Mouse (Mus musculus): ENCODE measurements around the gene Rpl24. TPM values are rescaled to one million over a fixed set of nuclear protein-coding genes. Genes with fewer than 3 reads are reported as not detected.
A peak's percentile ranks its signal among the peaks of the same experiment; 100 is the strongest.

Gene Rpl24
- total RNA-seq (2014; rRNA removed) (576 and 901 TPM in 2 replicates), polyA plus RNA-seq (2015; fragmentation: Nextera tagmentation; extraction: Ambion mirVana) (584 and 740 TPM in 2 replicates)

DNA sequence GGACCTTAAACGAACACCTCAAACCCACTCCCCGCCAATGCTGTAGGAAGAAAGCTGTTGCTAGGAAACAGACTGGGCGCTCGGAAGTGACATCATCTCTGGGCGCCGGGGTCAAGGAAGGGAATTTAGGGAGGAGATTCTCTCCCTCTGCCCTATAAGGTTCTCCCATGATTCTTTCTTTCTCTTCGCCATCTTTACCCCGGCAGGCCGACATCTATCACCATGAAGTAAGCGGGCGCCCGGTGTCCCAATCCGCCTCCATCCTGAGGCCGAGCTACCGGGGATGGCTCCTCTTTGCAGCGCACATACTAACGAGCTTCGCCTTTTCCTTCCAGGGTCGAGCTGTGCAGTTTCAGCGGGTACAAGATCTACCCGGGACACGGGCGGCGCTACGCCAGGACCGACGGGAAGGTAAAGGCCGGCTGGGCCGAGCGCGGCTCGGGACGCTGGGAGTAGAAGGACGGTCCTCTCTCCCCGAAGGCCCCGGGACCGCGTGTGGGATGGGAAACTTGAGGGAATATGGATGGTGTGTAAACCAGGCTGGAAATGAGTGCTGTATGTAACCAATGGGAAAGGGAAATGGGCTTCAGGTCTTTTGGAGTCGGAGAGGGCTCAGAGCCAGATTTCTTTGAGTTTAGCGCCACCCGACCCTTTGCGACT lies at the start of gene Rpl24:
Gene Rpl24 (plus strand): TSS at position 64 of the 660 bp plus-strand sequence.
- WGBS: under 1% methylated on average over 42 of the region's 42 CpGs
- peak within 1 kb of the TSS; percentile 76 for H3K4me3 ChIP-seq (ENCODE audit: low read depth, low read length)
- DNase-seq: peak; percentile 97

DNA sequence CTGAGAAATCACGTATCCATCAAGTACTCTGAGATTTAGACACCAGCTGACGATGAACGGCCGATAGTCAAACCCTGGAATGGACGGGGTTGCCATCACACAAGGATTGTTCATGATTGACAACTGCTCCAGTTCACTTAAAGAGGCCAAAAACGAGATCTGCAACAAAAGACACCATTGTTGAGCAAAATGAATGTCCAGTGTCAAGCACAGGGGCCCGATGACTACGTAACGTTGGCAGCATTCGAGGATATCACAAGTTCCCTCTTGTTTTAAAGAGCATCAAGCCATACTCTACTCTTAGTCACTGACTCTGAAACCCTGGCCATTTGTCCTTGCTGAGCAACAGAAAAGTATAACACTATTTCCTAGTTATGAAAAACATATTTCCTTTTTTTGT lies 44.0 kb upstream of the Rpl24 start:
- 88% methylated on average over 10 of the region's 10 CpGs for WGBS
- Histone ChIP-seq H3K4me1 (ENCODE audit: insufficient read depth) (no peaks in the 10 kb centered on the region), H3K9ac (no peak overlapping the region), H3K4me3 (ENCODE audit: low read depth, low read length) (no peak overlapping the region), H3K27me3 (ENCODE audit: insufficient read depth, low read length) (no peaks in the 10 kb centered on the region), H3K36me3 (ENCODE audit: insufficient read depth) (peaks cover 42% of the 10 kb centered on the region), H3K27ac (ENCODE audit: low read depth, low read length) (no peak overlapping the region), H3K9me3 (ENCODE audit: low read length) (no peaks in the 10 kb centered on the region), H3K4me2 (ENCODE audit: low read depth) (no peak overlapping the region)
- no peak for ATAC-seq
- TF ChIP-seq CTCF (IDR thresholded peaks at IDR 0.05; ENCODE audit: low read depth): no peak
- DNase-seq: no peak

More for the DNA sequence above, at the start of gene Rpl24:
- Histone ChIP-seq H3K27me3 (ENCODE audit: insufficient read depth, low read length) (no peaks in the 10 kb centered on the region), H3K9me3 (ENCODE audit: low read length) (no peaks in the 10 kb centered on the region), H3K4me2 (ENCODE audit: low read depth) (peak within 1 kb of the TSS; percentile 69), H3K9ac (peak within 1 kb of the TSS; percentile 87), H3K27ac (ENCODE audit: low read depth, low read length) (peak within 1 kb of the TSS; percentile 89), H3K36me3 (ENCODE audit: insufficient read depth) (peaks cover 22% of the 10 kb centered on the region), H3K4me1 (ENCODE audit: insufficient read depth) (peaks cover 6% of the 10 kb centered on the region)
- no peak; the same call in 1 of the 2 replicates for TF ChIP-seq CTCF (IDR thresholded peaks at IDR 0.05; ENCODE audit: low read depth)
- ATAC-seq: peak; percentile 97

DNA sequence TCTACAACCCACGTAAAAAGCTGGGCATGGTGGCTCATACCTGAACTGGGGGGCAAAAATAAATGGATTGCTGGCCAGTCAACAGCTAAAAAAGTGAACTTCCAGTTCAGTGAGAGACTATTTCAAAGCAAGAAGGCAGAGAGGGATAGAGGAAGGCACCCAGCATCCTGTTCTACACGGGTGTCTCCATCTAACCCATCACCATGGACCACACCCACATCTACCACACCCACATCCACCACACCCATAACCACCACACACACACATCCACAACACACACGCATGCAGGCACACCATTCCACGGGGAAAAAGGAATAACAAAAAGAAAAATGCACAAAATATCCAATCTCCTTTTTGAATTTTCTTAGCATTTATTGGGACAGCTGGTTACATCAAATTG lies 42.1 kb upstream of the Rpl24 start:
- no peaks in the 10 kb centered on the region for H3K27me3 ChIP-seq (ENCODE audit: insufficient read depth, low read length)
- no peak overlapping the region for H3K4me3 ChIP-seq (ENCODE audit: low read depth, low read length)
- 92% methylated on average over 4 of the region's 4 CpGs for WGBS
- H3K27ac ChIP-seq (ENCODE audit: low read depth, low read length): no peak overlapping the region
- H3K4me1 ChIP-seq (ENCODE audit: insufficient read depth): no peaks in the 10 kb centered on the region
- no peak overlapping the region for H3K9ac ChIP-seq
- H3K9me3 ChIP-seq (ENCODE audit: low read length): no peaks in the 10 kb centered on the region
- TF ChIP-seq CTCF (IDR thresholded peaks at IDR 0.05; ENCODE audit: low read depth): no peak
- ATAC-seq (no peak), DNase-seq (no peak)
- H3K4me2 ChIP-seq (ENCODE audit: low read depth): no peak overlapping the region
- H3K36me3 ChIP-seq (ENCODE audit: insufficient read depth): peaks cover 39% of the 10 kb centered on the region

DNA sequence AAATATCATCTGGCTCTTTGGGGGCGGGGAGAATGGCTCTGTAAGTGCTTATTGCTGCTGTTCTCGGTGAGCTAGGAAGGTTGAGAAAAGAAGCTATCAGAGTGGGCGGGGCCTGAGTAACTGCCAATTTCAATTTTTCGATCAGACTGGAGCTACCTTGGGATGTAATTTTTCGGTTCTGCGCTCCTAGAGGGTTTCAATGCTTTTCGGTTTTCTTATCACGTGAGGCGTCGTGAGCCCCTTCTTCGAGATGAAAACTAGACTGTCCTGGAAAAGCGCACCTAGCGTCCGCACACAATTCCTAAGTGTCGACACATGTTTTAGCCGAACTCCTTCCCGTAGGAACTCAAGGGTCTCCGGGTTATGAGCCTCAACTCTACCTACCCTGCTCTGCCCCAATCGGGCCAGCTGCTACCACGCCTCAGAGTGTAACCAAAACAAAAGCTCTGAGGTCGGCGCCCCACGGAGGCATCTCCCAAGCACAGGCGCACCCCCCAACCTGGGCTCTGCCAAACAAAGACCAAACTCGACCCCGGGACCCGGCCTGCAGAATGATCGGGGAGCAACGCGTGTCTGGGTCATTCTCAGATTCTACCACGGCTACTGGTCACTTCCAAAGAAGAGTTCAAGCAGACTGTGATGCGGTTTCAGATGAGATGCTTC lies 32.3 kb upstream of the Rpl24 start:
- Histone ChIP-seq H3K36me3 (ENCODE audit: insufficient read depth) (no peaks in the 10 kb centered on the region), H3K27me3 (ENCODE audit: insufficient read depth, low read length) (no peaks in the 10 kb centered on the region), H3K4me3 (ENCODE audit: low read depth, low read length) (peak overlapping the region; percentile 76), H3K27ac (ENCODE audit: low read depth, low read length) (peak overlapping the region; percentile 60), H3K9me3 (ENCODE audit: low read length) (no peaks in the 10 kb centered on the region), H3K4me2 (ENCODE audit: low read depth) (peak overlapping the region; percentile 69), H3K4me1 (ENCODE audit: insufficient read depth) (no peaks in the 10 kb centered on the region), H3K9ac (peak overlapping the region; percentile 64)
- WGBS: 1% methylated on average over 32 of the region's 32 CpGs
- peak; percentile 70 for DNase-seq
- TF ChIP-seq CTCF (IDR thresholded peaks at IDR 0.05; ENCODE audit: low read depth): peak; percentile 44
- ATAC-seq: peak; percentile 17

DNA sequence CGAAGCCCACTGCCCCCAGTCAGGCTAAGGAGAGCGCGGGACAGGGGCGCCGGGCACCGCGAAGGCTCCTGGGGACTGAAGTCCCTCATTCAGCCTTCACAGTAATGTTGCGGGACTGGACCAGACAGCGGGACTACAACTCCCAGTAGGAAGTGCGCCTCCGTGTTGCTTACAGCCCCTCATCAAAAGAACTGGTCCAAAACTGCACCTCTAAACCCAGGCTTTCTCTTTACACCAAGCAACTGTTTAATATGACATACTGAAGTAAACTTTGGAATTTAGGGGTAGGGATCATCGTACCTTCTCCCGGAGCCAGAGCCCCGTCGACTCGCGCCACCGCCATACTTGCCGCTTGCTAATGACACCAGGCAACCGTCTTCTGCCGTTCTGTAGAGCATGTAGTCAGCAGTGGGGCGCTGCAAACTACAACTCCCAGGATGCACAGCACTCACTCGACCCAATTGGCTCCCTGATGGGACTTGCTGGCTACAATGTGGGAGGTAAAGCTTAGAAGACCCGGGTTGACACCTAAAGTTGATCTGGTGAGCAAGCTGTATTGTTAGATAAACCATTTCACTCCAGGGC lies 31.5 kb upstream of the Rpl24 start, which contains the start of gene Cep97:
Gene Cep97 (minus strand): TSS at position 403 of the 585 bp plus-strand sequence.
- peak; percentile 94 for DNase-seq
- H3K4me3 ChIP-seq (ENCODE audit: low read depth, low read length): peak within 1 kb of the TSS; percentile 76
- H3K9ac ChIP-seq: peak within 1 kb of the TSS; percentile 64
- H3K4me1 ChIP-seq (ENCODE audit: insufficient read depth): no peaks in the 10 kb centered on the region
- no peaks in the 10 kb centered on the region for H3K27me3 ChIP-seq (ENCODE audit: insufficient read depth, low read length)
- H3K27ac ChIP-seq (ENCODE audit: low read depth, low read length): peak within 1 kb of the TSS; percentile 60
- peak; percentile 38; the same call in 1 of the 2 replicates for TF ChIP-seq CTCF (IDR thresholded peaks at IDR 0.05; ENCODE audit: low read depth)
- under 1% methylated on average over 24 of the region's 24 CpGs for WGBS
- no peaks in the 10 kb centered on the region for H3K9me3 ChIP-seq (ENCODE audit: low read length)
- no peaks in the 10 kb centered on the region for H3K36me3 ChIP-seq (ENCODE audit: insufficient read depth)
- peak within 1 kb of the TSS; percentile 69 for H3K4me2 ChIP-seq (ENCODE audit: low read depth)
- ATAC-seq: peak; percentile 99

DNA sequence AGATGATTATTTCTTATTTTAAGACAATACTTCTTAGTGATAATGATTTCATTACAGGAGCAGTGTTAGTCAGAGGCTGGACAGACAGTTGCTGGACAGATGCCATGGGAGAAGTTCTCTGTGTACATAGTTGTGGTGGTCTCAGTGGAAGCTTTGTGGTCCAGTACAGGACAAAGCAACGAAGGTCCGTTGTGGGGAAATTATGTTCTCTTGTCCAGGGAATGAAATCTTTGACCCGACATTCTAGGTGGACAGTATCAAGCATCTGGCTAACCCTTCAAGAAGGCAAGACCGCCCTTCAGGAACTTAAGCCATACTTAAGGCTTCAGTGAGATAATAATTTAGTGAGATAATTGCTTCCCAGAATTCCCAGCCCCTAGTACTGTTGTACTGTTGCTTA lies 27.3 kb upstream of the Rpl24 start:
- Histone ChIP-seq H3K4me3 (ENCODE audit: low read depth, low read length) (no peak overlapping the region), H3K27ac (ENCODE audit: low read depth, low read length) (no peak overlapping the region), H3K27me3 (ENCODE audit: insufficient read depth, low read length) (no peaks in the 10 kb centered on the region), H3K9ac (no peak overlapping the region), H3K4me1 (ENCODE audit: insufficient read depth) (no peaks in the 10 kb centered on the region), H3K36me3 (ENCODE audit: insufficient read depth) (no peaks in the 10 kb centered on the region), H3K9me3 (ENCODE audit: low read length) (no peaks in the 10 kb centered on the region), H3K4me2 (ENCODE audit: low read depth) (no peak overlapping the region)
- no peak for DNase-seq
- ATAC-seq: no peak
- no peak for TF ChIP-seq CTCF (IDR thresholded peaks at IDR 0.05; ENCODE audit: low read depth)
- WGBS: 94% methylated on average over 4 of the region's 4 CpGs

DNA sequence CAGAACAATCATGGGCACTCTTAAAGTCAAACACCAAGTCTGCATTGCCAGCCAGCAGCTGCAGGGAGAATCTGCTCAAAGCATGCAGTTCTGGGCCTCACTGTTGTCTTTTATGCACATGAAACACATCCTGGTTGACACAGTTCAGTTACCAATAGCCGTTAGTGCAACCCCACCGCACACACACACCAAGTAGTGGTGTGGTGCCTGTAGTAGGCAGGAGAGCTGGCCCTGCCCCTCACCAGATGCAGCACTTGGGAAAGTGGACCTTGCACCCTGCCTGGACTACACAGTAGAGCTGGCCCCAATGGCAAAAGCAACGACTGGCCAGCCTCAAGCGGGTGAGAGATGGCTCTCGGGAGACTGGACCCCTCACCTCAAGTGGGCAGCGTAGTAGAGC lies 26.4 kb upstream of the Rpl24 start:
- H3K9me3 ChIP-seq (ENCODE audit: low read length): no peaks in the 10 kb centered on the region
- no peak overlapping the region for H3K9ac ChIP-seq
- DNase-seq (no peak), ATAC-seq (no peak)
- no peaks in the 10 kb centered on the region for H3K27me3 ChIP-seq (ENCODE audit: insufficient read depth, low read length)
- H3K4me3 ChIP-seq (ENCODE audit: low read depth, low read length): no peak overlapping the region
- H3K4me1 ChIP-seq (ENCODE audit: insufficient read depth): no peaks in the 10 kb centered on the region
- no peak overlapping the region for H3K27ac ChIP-seq (ENCODE audit: low read depth, low read length)
- no peaks in the 10 kb centered on the region for H3K36me3 ChIP-seq (ENCODE audit: insufficient read depth)
- no peak for TF ChIP-seq CTCF (IDR thresholded peaks at IDR 0.05; ENCODE audit: low read depth)
- no peak overlapping the region for H3K4me2 ChIP-seq (ENCODE audit: low read depth)
- 87% methylated on average over 6 of the region's 6 CpGs for WGBS

All from forebrain, postnatal 0 days (tissue).